Mouse (Mus musculus) frontal cortex, postnatal 14 days (tissue): ENCODE data around the gene Lrriq1.
A peak's percentile ranks its signal among the peaks of the same experiment; 100 is the strongest.

ENCODE experiments used
- DNase-seq, 2 experiments: peaks; one replicate each; pipeline ENCODE4 v3.0.0; 2022; ENCODE audit warnings: low spot score in 2 of 2

Lrriq1 gene

DNA sequence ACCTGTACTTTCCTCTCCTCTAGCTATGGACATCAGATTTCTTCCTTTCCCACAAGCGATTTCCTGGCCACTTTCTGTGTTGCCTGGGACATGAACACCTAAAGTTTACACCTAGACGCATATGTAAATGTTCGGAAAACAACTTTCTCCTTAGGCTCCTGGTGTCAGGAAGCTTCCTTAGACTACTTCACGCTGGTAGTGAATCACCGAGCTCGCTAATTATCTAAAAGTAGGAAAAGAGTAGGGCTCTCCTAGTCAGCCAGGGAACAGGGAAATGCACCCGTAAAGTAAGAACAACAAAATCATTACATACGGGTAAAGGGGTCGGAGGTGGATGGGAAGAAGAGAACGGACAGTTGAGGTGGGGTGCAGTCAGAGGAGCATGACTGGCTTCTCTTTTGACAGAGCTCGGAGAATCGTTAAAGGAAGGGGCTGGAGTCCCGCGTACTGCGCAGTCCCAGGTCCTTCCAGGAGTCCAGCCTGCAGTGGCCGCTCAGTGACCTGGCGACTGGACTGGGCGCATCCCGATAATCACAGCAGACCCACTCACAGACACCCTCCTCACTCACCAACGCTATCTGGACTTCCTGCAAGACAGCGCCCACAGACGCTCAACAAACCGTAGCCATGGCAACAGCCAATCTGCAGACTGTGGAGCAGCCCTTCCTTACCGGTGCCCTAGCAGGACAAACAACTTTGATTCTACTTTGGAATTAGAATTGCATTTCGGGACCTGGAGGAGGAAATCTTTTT lies at the start of gene Lrriq1:
Gene Lrriq1 (minus strand): TSS at position 616 of the 753 bp plus-strand sequence.
- peak; percentile 73 to 74 for DNase-seq

DNA sequence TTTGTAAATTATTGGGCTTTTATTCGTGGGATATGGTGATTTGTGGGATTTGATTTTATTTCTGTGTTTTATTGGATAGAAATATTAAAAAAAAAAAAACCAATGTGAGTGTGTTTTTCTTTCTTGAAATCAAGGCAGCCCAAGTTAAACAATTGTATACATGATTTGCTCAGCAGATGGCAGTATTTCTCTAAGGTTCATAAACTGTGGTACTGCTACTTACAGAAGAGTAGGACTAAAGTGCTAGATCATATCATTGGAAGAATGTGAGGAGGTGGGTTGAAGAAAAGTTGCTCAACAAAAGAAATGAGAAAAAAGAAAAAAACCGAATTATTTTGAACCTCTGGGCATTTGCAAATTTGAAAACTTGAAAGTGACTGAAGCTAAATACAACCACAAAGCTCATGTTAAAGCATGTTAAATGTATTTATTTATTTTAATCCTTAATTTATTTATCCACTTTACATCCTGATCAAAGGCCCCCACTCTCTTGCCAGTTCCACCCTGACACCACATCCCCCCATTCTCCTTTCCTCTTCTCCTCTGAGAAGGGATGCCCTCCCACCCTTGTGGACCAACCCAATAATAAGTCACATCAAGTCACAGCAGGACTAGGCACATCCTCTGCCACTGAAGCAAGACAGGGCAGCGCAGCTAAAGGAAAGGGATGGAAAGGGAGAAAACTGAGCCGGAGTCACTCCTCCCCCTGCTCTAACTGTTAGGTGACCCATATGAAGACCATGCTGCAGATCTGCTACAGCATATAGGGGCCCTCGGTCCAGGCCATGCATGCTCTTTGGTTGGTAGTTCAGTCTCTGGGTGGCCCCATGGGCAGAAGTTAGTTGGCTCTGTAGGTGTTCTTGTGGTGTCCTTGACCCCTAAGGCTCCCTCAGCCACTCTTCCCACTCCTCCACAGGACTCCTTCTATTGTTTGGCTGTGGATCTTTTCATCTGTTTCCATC lies 18.0 kb upstream of the Lrriq1 start:
- DNase-seq, result no peak

- DNase-seq, result no peak
These were observed 294 bp upstream of the Lrriq1 start for GRCm38 (mm10) chr10:103236460-103236772.

GRCm38 (mm10) chr10:103226646-103227045 lies 9.5 kb downstream of the Lrriq1 start:
- no peak for DNase-seq

- DNase-seq, result no peak
These were observed 41.3 kb downstream of the Lrriq1 start for GRCm38 (mm10) chr10:103194655-103195328.

DNA sequence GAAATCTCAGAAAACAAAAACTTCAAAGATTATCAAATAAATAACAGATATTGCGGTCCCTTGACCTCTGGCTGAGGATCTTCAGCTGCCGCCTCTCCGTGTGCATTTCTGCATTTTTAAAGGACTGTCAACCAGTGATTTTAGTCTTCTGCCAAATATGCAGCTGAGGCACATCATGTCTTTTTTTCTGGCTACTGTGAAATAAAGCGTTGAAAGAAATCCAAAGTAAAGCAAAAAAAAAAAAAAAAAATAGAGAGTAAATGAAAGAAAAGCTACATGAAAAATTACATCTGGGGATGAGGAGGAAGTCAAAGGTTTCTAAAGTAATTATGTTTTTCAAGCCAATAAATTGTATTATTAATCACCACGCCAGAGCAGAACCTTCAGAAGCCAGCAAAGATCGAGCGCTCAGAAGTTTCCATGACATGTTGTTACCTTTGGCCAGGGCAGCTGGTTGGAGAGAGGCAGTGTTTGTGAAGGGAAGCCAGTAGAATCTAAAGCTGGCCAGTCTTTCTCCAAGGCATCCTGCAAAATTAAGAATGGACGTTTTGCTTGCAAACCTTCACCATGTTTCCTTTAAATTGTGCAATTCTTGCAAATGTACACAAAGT lies 90.2 kb downstream of the Lrriq1 start:
- DNase-seq, result no peak

- no peak for DNase-seq
These were observed 91.0 kb downstream of the Lrriq1 start for GRCm38 (mm10) chr10:103144927-103145768.

DNA sequence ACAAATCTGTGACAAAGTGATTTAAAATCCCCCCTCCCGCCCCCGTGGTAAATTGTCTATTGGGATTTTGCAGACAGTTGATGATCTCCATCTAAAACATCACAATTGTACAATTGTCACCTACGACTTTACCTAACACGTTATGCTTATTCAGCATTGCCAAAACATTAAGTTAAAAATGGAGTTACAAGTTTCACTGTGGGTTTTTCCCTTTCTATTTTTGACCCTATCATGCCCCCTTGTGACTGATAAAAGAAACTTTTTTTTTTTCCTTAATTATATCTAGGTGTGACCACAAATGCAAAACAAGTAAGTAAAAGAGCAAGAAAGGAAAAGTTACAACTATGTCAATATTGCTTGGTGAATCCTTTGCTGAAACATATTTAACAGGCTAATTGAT lies 93.6 kb downstream of the Lrriq1 start:
- DNase-seq, result no peak

DNA sequence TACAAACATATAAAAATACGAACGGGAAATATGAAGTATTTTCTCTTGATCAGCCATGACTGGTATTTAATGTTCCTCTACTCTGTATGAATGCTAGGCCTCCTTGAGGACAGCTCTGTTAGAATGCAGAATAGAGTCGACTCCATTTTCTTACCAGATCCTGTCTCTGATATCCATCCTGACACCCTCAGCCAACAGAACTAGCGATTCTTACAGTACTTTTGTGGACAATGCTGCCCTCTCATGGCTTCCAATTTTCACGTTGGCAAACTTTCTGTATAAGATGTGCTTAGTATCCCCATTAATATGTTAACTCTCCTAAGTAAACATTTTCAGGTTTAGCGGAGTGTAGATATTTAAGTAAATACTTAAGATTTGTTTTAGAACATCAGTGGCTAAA lies 94.6 kb downstream of the Lrriq1 start:
- peak in 1 of 2 experiments; percentile 6 for DNase-seq

GRCm38 (mm10) chr10:103140609-103141008 lies 95.5 kb downstream of the Lrriq1 start:
- no peak for DNase-seq

DNA sequence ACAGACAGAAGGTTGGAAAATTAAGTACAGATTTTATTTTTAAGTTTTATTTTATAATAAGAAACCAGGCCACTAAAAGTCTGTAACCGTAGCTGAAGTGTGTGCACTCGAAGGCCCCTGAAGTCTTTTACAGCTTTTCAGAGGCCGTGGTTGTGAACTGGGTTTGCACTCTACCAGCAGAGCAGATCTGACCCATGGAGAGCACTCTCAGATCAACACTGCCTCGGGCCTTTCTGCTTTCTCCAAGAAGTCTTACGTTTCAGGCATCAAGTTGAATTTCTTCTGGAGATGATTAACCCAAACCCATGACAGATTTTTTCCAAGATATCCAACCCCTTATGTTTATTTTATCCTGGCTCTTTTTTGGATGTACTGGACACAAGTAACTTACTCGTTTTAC lies 121.5 kb downstream of the Lrriq1 start:
- DNase-seq, result no peak

- no peak for DNase-seq
These were observed 128.0 kb downstream of the Lrriq1 start for GRCm38 (mm10) chr10:103108090-103108489.

DNA sequence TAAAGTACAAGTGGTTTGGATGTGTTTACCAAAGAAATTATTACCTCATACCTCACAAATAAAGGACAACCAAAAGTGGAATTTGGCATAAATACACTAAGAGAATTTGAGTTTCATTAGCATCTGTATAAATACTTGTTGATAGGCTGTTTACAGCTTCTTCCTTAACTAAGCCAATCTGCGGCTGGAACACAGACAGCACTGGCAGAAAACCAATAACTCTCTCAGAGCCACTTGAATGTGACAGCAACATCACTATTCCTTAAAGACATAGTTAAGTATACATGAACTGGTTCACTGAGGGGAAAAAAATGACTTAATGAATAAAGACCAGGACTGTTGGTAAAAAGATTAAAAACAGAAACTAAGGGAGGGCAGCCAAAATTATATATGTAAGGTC lies 150.0 kb downstream of the Lrriq1 start:
- DNase-seq, result no peak

GRCm38 (mm10) chr10:103049593-103049992 lies 186.5 kb downstream of the Lrriq1 start:
- no peak for DNase-seq

DNA sequence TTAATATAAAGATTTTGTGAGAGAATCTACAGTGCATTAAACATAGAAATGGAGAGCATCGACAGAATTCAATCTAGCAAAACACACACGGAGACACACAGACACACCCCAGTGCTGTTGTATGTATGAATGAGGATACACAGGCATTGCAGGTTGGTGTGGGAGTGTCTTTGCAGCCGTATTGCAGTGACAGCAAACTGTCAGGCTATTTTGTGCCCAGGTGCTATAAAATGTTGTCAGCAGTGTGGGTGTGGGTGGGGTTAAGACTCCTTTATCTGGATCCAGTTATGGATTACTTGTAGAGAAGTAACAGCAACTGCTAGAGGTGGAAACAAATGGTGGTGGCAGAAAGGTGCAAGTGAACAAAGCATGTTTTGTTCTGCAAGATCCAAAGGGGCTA lies 189.5 kb downstream of the Lrriq1 start:
- no peak for DNase-seq

GRCm38 (mm10) chr10:103045019-103045418 lies 191.1 kb downstream of the Lrriq1 start:
- no peak for DNase-seq

GRCm38 (mm10) chr10:103035002-103035640 lies 201.0 kb downstream of the Lrriq1 start:
- no peak for DNase-seq

DNA sequence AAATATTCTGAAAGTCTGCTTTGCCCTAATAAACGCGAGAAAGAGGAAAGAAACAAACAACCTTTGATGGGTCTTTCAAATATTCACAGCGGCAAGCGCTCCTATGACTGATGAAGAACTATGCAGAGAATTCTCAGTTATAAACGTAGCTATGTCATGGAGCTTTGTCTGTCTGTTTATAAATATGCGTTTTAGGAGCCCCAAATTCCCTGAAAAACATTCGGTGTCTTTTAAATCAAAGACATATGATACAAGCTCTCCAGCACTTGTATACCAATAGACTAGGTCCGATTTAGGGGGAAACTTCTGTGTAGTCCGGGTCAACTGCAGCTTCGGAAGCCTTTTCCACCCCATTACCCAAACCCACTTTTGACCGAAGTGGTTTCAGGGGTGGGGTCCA lies 205.2 kb downstream of the Lrriq1 start:
- no peak for DNase-seq

GRCm38 (mm10) chr10:103029730-103030490 lies 206.2 kb downstream of the Lrriq1 start, which contains the start of gene Alx1:
TSS of gene Alx1 (minus strand) at chr10:103030215.
- no peak for DNase-seq
